Mouse (Mus musculus): ENCODE measurements around the gene Ifnab.

GRCm38 (mm10) chr4:88697753-88698152, 6.6 kb upstream of the Ifnab start:
- TF ChIP-seq CTCF (IDR thresholded peaks at IDR 0.05; ENCODE audit: low read depth): no peak
- TF ChIP-seq EP300 (IDR thresholded peaks at IDR 0.05; ENCODE audit: low read depth): no peak
